Mouse (Mus musculus) kidney, embryonic 16.5 days (tissue): ENCODE results near the gene Bcas1. TPM values are rescaled to one million over a fixed set of nuclear protein-coding genes. Genes with fewer than 3 reads are reported as not detected.

ENCODE experiments used
- ATAC-seq: fragments of 200-750 bp; cut with Nextera tagmentation; 2 replicates; pipeline ENCODE4 v1.8.0; 2017; ENCODE audit warnings: moderate TSS enrichment; ENCODE audit not compliant: low FRiP score, low TSS enrichment
- H3K27ac ChIP-seq: fragments of 300-500 bp; sonication (generic); 2 replicates; pipeline ENCODE4 v1.5.1; 2014; ENCODE audit warnings: low read length
- H3K27me3 ChIP-seq: fragments of 300-500 bp; sonication (generic); 2 replicates; pipeline ENCODE4 v1.6.1; 2014; ENCODE audit warnings: low read length, control low read depth, mixed read lengths; ENCODE audit not compliant: insufficient read depth
- H3K36me3 ChIP-seq: fragments of 300-500 bp; sonication (generic); 2 replicates; pipeline ENCODE4 v1.6.1; 2014; ENCODE audit warnings: low read length, control low read depth, mixed read lengths; ENCODE audit not compliant: insufficient read depth
- H3K4me1 ChIP-seq: fragments of 300-500 bp; sonication (generic); 2 replicates; pipeline ENCODE4 v1.6.1; 2014; ENCODE audit warnings: low read length, control low read depth, mixed read lengths; ENCODE audit not compliant: insufficient read depth
- H3K4me2 ChIP-seq: fragments of 300-500 bp; sonication (generic); replicated peaks from 2 replicates; pipeline ENCODE4 v1.6.1; 2014; ENCODE audit warnings: low read depth, low read length
- H3K4me3 ChIP-seq: fragments of 300-500 bp; sonication (generic); 2 replicates; pipeline ENCODE4 v1.5.1; 2014; ENCODE audit warnings: mild to moderate bottlenecking, low read length
- H3K9ac ChIP-seq: fragments of 300-500 bp; sonication (generic); replicated peaks from 2 replicates; pipeline ENCODE4 v1.6.1; 2014; ENCODE audit warnings: low read length
- H3K9me3 ChIP-seq: fragments of 300-500 bp; sonication (generic); 2 replicates; pipeline ENCODE4 v1.6.1; 2016; ENCODE audit warnings: low read length, control low read depth
- WGBS: fragments of 180-500 bp; shearing (Covaris S2); extraction: QIAGEN DNeasy Blood & Tissue Kit; methylation state at CpG from one replicate; pipeline ENCODE4 v1.1.7; 2014; 5-methylcytosine and 5-hydroxymethylcytosine counted together
- polyA plus RNA-seq: library from polyadenylated mRNA; unstranded; fragments of >200 nt; fragmentation: Nextera tagmentation; extraction: Ambion mirVana; gene quantifications from 2 replicates; pipeline ENCODE4 v1.2.1, GENCODE M21; 2015

Gene Bcas1
- polyA plus RNA-seq, 1 experiment from 2014 or later = 0.66 TPM

GRCm38 (mm10) chr2:170322013-170322414 is 105.6 kb downstream of the Bcas1 start:
- H3K9ac ChIP-seq = no peak overlapping the region
- WGBS = 39% methylated on average over 3 of the region's 3 CpGs
- peaks cover 18% of the 10 kb centered on the region for H3K4me1 ChIP-seq
- H3K27ac ChIP-seq = peak overlapping the region; percentile 21; the same call in 1 of the 2 replicates
- no peak for ATAC-seq
- no peaks in the 10 kb centered on the region for H3K36me3 ChIP-seq
- no peaks in the 10 kb centered on the region for H3K9me3 ChIP-seq
- H3K4me3 ChIP-seq = no peak overlapping the region
- no peaks in the 10 kb centered on the region for H3K27me3 ChIP-seq
- no peak overlapping the region for H3K4me2 ChIP-seq

GRCm38 (mm10) chr2:170321579-170321978 is 106.1 kb downstream of the Bcas1 start:
- H3K4me3 ChIP-seq = no peak overlapping the region
- peak overlapping the region; percentile 21; the same call in 1 of the 2 replicates for H3K27ac ChIP-seq
- H3K4me2 ChIP-seq = no peak overlapping the region
- ATAC-seq = no peak
- no peaks in the 10 kb centered on the region for H3K9me3 ChIP-seq
- H3K4me1 ChIP-seq = peaks cover 18% of the 10 kb centered on the region
- H3K36me3 ChIP-seq = no peaks in the 10 kb centered on the region
- H3K9ac ChIP-seq = no peak overlapping the region
- H3K27me3 ChIP-seq = no peaks in the 10 kb centered on the region
- WGBS = 67% methylated on average over 5 of the region's 5 CpGs

- H3K36me3 ChIP-seq = no peaks in the 10 kb centered on the region
- no peaks in the 10 kb centered on the region for H3K9me3 ChIP-seq
- peak overlapping the region; percentile 45 for H3K4me3 ChIP-seq
- ATAC-seq = no peak; the same call in 1 of the 2 replicates
- H3K4me1 ChIP-seq = peaks cover 18% of the 10 kb centered on the region
- H3K27ac ChIP-seq = peak overlapping the region; percentile 61
- H3K4me2 ChIP-seq = peak overlapping the region; percentile 68
- no peaks in the 10 kb centered on the region for H3K27me3 ChIP-seq
- 23% methylated on average over 19 of the region's 20 CpGs for WGBS
- peak overlapping the region; percentile 60 for H3K9ac ChIP-seq
Observed at GRCm38 (mm10) chr2:170319533-170320463, 107.8 kb downstream of the Bcas1 start.

- Histone ChIP-seq H3K4me1 (peaks cover 13% of the 10 kb centered on the region), H3K36me3 (no peaks in the 10 kb centered on the region), H3K9ac (peak overlapping the region; percentile 53), H3K4me3 (peak overlapping the region; percentile 45), H3K4me2 (peak overlapping the region; percentile 68), H3K27ac (peak overlapping the region; percentile 65), H3K27me3 (no peaks in the 10 kb centered on the region), H3K9me3 (no peaks in the 10 kb centered on the region)
- 11% methylated on average over 25 of the region's 25 CpGs for WGBS
- ATAC-seq = peak; percentile 95
Observed at GRCm38 (mm10) chr2:170318713-170319532, 108.7 kb downstream of the Bcas1 start.

- WGBS = 92% methylated on average over 4 of the region's 4 CpGs
- ATAC-seq = no peak
Observed at GRCm38 (mm10) chr2:170316774-170317173, 110.9 kb downstream of the Bcas1 start.

GRCm38 (mm10) chr2:170316344-170316743 is 111.3 kb downstream of the Bcas1 start:
- H3K9me3 ChIP-seq = no peaks in the 10 kb centered on the region
- H3K4me2 ChIP-seq = no peak overlapping the region
- no peak overlapping the region for H3K9ac ChIP-seq
- no peaks in the 10 kb centered on the region for H3K27me3 ChIP-seq
- no peak for ATAC-seq
- peaks cover 7% of the 10 kb centered on the region for H3K4me1 ChIP-seq
- H3K4me3 ChIP-seq = no peak overlapping the region
- H3K36me3 ChIP-seq = no peaks in the 10 kb centered on the region
- 90% methylated on average over 8 of the region's 8 CpGs for WGBS
- H3K27ac ChIP-seq = no peak overlapping the region

More at GRCm38 (mm10) chr2:170316774-170317173, 110.9 kb downstream of the Bcas1 start:
- no peaks in the 10 kb centered on the region for H3K36me3 ChIP-seq
- no peak overlapping the region for H3K27ac ChIP-seq
- no peak overlapping the region for H3K9ac ChIP-seq
- peaks cover 7% of the 10 kb centered on the region for H3K4me1 ChIP-seq
- no peak overlapping the region for H3K4me3 ChIP-seq
- no peaks in the 10 kb centered on the region for H3K9me3 ChIP-seq
- no peak overlapping the region for H3K4me2 ChIP-seq
- H3K27me3 ChIP-seq = no peaks in the 10 kb centered on the region

- 85% methylated on average over 6 of the region's 6 CpGs for WGBS
- Histone ChIP-seq H3K4me1 (peaks cover 10% of the 10 kb centered on the region; the same call in 1 of the 2 replicates), H3K27ac (no peak overlapping the region), H3K9ac (no peak overlapping the region), H3K4me2 (no peak overlapping the region), H3K27me3 (no peaks in the 10 kb centered on the region), H3K36me3 (no peaks in the 10 kb centered on the region), H3K4me3 (no peak overlapping the region), H3K9me3 (no peaks in the 10 kb centered on the region)
- no peak for ATAC-seq
Observed at GRCm38 (mm10) chr2:170310988-170311359, 116.7 kb downstream of the Bcas1 start.

GRCm38 (mm10) chr2:170310310-170310987 is 117.2 kb downstream of the Bcas1 start:
- Histone ChIP-seq H3K27ac (no peak overlapping the region), H3K4me2 (no peak overlapping the region), H3K27me3 (no peaks in the 10 kb centered on the region), H3K4me3 (no peak overlapping the region), H3K9ac (no peak overlapping the region), H3K9me3 (no peaks in the 10 kb centered on the region), H3K36me3 (no peaks in the 10 kb centered on the region), H3K4me1 (peaks cover 10% of the 10 kb centered on the region; the same call in 1 of the 2 replicates)
- ATAC-seq = no peak
- 80% methylated on average over 13 of the region's 13 CpGs for WGBS

- H3K9ac ChIP-seq = no peak overlapping the region
- H3K9me3 ChIP-seq = no peaks in the 10 kb centered on the region
- peaks cover 10% of the 10 kb centered on the region; the same call in 1 of the 2 replicates for H3K4me1 ChIP-seq
- no peak overlapping the region for H3K27ac ChIP-seq
- no peak overlapping the region for H3K4me2 ChIP-seq
- H3K36me3 ChIP-seq = no peaks in the 10 kb centered on the region
- peak; percentile 58; the same call in 1 of the 2 replicates for ATAC-seq
- WGBS = 31% methylated on average over 9 of the region's 9 CpGs
- no peak overlapping the region for H3K4me3 ChIP-seq
- H3K27me3 ChIP-seq = no peaks in the 10 kb centered on the region
Observed at GRCm38 (mm10) chr2:170308966-170309365, 118.7 kb downstream of the Bcas1 start.
